Mouse (Mus musculus) frontal cortex, postnatal 36 days (tissue): ENCODE results near the gene Hoxa6.

Source experiments
- DNase-seq, 2 experiments: peaks; one replicate each; pipeline ENCODE4 v3.0.0; 2022; ENCODE audit warnings: low spot score in 2 of 2

Gene Hoxa6

GRCm38 (mm10) chr6:52241001-52241621 lies 32.6 kb upstream of the Hoxa6 start:
- no peak for DNase-seq

GRCm38 (mm10) chr6:52240389-52241000 lies 32.0 kb upstream of the Hoxa6 start, which contains the start of gene Hoxa10:
Hoxa10 (minus strand) TSS chr6:52240854.
- no peak for DNase-seq

GRCm38 (mm10) chr6:52239625-52240388 lies 31.3 kb upstream of the Hoxa6 start:
- no peak for DNase-seq

- no peak for DNase-seq
These were observed 30.5 kb upstream of the Hoxa6 start for GRCm38 (mm10) chr6:52238976-52239375.

GRCm38 (mm10) chr6:52238155-52238545 lies 29.6 kb upstream of the Hoxa6 start:
- no peak for DNase-seq

GRCm38 (mm10) chr6:52237346-52238154 lies 29.0 kb upstream of the Hoxa6 start:
- no peak for DNase-seq

GRCm38 (mm10) chr6:52236806-52237205 lies 28.3 kb upstream of the Hoxa6 start:
- no peak for DNase-seq

- no peak for DNase-seq
These were observed 27.3 kb upstream of the Hoxa6 start for GRCm38 (mm10) chr6:52235866-52236265.

- DNase-seq = no peak
These were observed 26.7 kb upstream of the Hoxa6 start for GRCm38 (mm10) chr6:52235267-52235666.

GRCm38 (mm10) chr6:52234428-52235140 lies 26.1 kb upstream of the Hoxa6 start:
- no peak for DNase-seq

- no peak for DNase-seq
These were observed 25.3 kb upstream of the Hoxa6 start for GRCm38 (mm10) chr6:52233546-52234427.

GRCm38 (mm10) chr6:52232984-52233545 lies 24.5 kb upstream of the Hoxa6 start:
- no peak for DNase-seq

- DNase-seq = no peak
These were observed 24.0 kb upstream of the Hoxa6 start for GRCm38 (mm10) chr6:52232568-52232965.

GRCm38 (mm10) chr6:52231885-52232567 lies 23.5 kb upstream of the Hoxa6 start:
- no peak for DNase-seq

GRCm38 (mm10) chr6:52230516-52231165 lies 22.1 kb upstream of the Hoxa6 start, which contains the start of gene Hoxa9:
Hoxa9 (minus strand) TSS chr6:52231089.
- DNase-seq = no peak

- DNase-seq = no peak
These were observed 21.3 kb upstream of the Hoxa6 start for GRCm38 (mm10) chr6:52229558-52230416.

- no peak for DNase-seq
These were observed 20.2 kb upstream of the Hoxa6 start for GRCm38 (mm10) chr6:52228475-52229465.
